Mouse (Mus musculus) erythroblast, embryonic 14.5 days (primary cell): Measurements from ENCODE around the gene Mknk1.

Source experiments
- GATA1 ChIP-seq: IDR thresholded peaks from 2 replicates; pipeline ENCODE4 v1.6.1; 2012; ENCODE audit warnings: low read length, inconsistent platforms, mixed read lengths
- TAL1 ChIP-seq: IDR thresholded peaks from 3 replicates; pipeline ENCODE4 v1.6.1; 2012; ENCODE audit warnings: low read length, inconsistent platforms, mixed read lengths

GRCm38 (mm10) chr4:115820944-115821343, 18.1 kb upstream of the Mknk1 start:
- TF ChIP-seq TAL1 (no peak), GATA1 (no peak)
